Mouse (Mus musculus) adrenal gland, adult 8-10 months (tissue): ENCODE measurements around the gene Rpusd3. TPM values are rescaled to one million over a fixed set of nuclear protein-coding genes. Genes with fewer than 3 reads are reported as not detected.
A peak's percentile ranks its signal among the peaks of the same experiment; 100 is the strongest.

Source experiments
- DNase-seq: peaks from one replicate; pipeline ENCODE4 v3.0.0; 2022
- total RNA-seq, 4 experiments: library from RNA; stranded (reverse); gene quantifications; 2 replicates each; pipeline ENCODE4 v1.2.4; 2022

The Rpusd3 gene
- total RNA-seq, result 10 to 100 TPM in 3 of 4 experiments, 1 to 10 TPM in 1; 7.6 to 13.8 (median 11.6) TPM

DNA sequence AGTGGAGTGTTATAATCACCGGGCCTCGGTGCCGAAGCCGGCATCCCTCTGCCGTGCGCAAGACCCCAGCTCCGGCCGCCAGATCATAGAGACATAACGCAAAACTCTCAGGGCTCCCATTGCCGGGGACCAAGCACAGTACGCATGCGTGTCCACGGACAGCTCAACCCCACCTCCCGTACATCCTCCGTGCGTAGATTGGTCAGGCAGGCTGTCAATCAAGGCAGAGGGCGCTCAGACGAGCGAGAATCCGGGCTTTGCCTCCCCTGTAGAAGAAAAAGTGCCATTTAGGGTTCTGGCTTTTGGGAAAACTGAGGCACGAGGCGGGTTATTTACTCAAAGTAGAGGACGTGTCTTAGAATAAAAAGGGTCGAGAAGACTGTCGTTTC lies at the start of gene Rpusd3:
Gene Rpusd3 (minus strand): TSS at position 142 of the 389 bp plus-strand sequence.
- DNase-seq, result peak; percentile 95

- DNase-seq, result no peak
Observed at GRCm38 (mm10) chr6:113468512-113468911, 49.4 kb upstream of the Rpusd3 start.

GRCm38 (mm10) chr6:113465602-113466001 lies 46.5 kb upstream of the Rpusd3 start:
- DNase-seq, result no peak

DNA sequence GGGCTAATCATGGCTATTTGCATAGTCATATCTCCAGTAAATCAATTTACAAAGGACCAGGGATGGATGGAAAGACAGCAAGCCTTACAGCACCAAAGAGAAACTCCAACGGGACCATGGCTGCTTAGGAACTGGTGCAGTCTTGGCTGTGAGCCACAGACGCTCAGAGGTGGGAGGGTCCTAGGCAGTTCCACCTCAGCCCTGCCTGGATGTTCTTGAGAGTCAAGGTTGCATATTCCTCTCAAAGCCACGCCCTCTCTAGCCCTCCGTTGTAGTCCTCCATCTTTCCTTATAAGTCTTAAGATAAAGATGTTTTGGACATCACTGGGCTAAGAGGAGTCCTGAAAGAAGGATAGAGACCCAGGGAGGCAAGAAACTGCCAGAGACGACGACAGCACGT lies 44.9 kb upstream of the Rpusd3 start:
- no peak for DNase-seq

GRCm38 (mm10) chr6:113458635-113459034 lies 39.5 kb upstream of the Rpusd3 start:
- DNase-seq, result no peak

DNA sequence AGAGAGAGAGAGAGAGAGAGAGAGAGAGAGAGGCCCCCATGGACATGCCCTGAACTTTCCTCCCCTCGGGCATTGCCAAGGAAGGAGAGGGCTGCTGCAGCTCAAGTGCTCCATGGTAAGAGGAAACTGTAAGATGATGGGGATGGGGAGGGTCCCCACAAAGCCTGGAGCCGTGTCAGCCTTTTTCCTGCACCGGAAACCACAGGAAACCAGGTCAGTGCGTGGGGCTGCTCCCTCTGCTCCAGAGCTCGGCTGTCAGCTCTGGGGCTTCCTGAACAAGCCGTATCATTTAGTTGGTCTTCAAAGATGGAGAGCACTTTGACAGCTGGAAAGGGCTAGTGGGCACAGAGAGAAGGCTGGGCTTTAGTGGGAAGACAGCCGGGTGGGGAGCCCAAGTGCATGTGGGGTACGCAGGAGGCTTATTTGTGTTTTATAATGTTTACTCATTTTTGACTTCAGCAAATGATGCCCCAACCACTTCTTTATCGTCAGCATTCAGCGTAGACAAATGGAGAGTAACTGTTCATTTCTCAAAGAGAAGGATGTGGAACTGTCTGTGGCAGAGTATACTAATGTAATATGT lies 38.9 kb upstream of the Rpusd3 start, which contains the start of gene Il17re:
Gene Il17re (plus strand): TSS at position 533 of the 583 bp plus-strand sequence.
- DNase-seq, result no peak

GRCm38 (mm10) chr6:113455007-113455406 lies 35.9 kb upstream of the Rpusd3 start:
- DNase-seq, result no peak

- DNase-seq, result no peak
Observed at GRCm38 (mm10) chr6:113451839-113452238, 32.7 kb upstream of the Rpusd3 start.

DNA sequence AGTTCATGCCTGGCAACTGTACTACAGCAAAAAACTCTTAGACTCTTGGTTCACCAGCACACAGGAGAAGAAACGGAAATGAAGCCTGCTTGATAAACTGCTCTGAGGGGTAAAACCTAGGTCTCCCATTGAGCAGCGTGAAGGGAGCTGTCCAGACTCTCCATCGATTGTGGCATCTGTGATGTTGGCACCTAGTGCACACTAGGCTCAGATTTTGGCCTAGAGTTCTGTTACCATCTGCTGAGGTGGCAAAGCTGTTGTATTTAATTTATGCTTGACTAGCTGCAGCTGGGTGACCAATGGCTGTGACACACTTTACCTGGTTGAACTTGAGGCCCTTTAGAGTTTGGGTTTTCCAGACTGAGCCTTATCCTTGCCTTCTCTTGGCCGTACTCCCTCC lies 28.5 kb upstream of the Rpusd3 start:
- no peak for DNase-seq

GRCm38 (mm10) chr6:113444207-113444965 lies 25.2 kb upstream of the Rpusd3 start:
- no peak for DNase-seq

GRCm38 (mm10) chr6:113443091-113443490 lies 24.0 kb upstream of the Rpusd3 start:
- DNase-seq, result no peak

GRCm38 (mm10) chr6:113442442-113443090 lies 23.4 kb upstream of the Rpusd3 start, which contains the start of gene Jagn1:
Gene Jagn1, plus strand, starts transcription at chr6:113442569.
- peak; percentile 87 for DNase-seq

- no peak for DNase-seq
Observed at GRCm38 (mm10) chr6:113442087-113442441, 22.9 kb upstream of the Rpusd3 start.

GRCm38 (mm10) chr6:113441147-113441680 lies 22.1 kb upstream of the Rpusd3 start:
- peak; percentile 55 for DNase-seq

DNA sequence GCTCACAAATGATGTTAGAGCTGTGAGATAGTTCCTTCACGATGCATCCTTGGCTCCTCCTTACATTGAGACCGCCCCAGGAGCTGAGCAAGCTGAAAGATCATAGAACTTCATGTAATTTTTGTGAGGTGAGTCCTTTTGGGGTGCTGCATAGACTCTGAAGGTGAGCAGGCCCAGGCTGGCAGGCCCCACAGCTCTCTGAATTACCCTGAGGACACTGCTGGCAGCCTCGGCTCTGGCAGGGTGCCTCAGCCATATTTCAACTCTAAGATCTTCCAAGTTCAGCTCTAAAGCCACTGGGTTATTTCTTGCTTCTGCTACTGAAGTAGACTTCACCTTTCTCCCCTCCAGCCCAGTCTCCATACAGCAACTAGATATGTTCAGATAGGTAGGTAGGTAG lies 21.5 kb upstream of the Rpusd3 start:
- no peak for DNase-seq

DNA sequence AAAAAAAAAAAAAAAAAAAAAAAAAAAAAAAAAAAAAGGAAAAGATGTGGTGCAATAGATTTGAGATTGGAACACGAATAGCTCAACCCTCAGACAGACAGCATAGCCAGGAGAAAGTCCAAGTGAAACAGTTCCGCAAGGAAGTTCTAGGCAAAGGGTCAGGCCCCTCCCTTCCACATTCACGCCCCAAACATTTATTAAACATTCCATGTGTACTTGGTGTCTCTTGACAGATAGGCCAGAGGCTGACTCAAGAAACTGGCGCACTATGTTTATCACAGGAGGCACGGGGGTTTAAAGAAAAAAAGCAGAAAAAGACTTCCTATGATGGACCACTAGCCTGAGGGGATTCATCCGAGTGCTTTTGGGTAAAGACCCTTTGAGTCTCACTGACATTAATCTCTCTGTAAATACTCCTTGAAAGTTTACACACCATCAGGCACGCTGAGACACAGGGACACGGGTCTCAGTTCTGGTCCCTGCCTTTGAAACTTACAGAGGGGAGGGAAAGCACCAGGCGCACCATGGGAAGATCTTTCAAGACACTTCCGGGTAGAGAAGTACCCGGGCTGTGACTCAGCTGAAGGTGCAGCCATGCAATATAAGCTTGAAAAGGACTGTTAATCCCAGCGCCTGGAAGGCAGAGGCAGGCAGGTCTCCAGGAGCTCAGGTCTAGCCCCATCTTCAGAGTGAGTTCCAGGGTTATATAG lies 19.7 kb upstream of the Rpusd3 start:
- no peak for DNase-seq

GRCm38 (mm10) chr6:113437135-113437534 lies 18.0 kb upstream of the Rpusd3 start:
- DNase-seq, result no peak

GRCm38 (mm10) chr6:113435664-113436205 lies 16.6 kb upstream of the Rpusd3 start, which contains the start of gene Cidec:
Gene Cidec, minus strand, starts transcription at chr6:113435760.
- DNase-seq, result no peak

DNA sequence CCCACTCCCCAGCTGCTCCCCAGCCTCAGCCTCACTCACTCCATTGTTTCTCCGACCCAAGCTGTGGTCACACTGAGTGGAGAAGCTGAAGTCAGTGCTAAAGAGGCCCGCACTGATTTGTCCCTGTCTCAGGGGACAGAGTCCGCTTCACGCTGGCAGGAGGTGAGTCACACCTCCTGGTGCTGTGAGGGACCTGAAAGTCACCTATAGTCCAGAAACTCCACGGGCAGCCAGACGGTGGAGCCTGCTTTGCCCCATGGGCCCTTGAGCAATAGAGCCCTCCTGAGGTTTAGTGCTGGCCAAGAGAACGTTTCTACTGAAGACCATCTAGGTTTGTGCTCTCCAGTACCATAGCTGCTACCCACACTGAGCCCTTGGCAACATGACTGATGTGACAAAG lies 15.6 kb upstream of the Rpusd3 start:
- no peak for DNase-seq

- no peak for DNase-seq
Observed at GRCm38 (mm10) chr6:113433661-113434060, 14.5 kb upstream of the Rpusd3 start.

GRCm38 (mm10) chr6:113431801-113432200 lies 12.7 kb upstream of the Rpusd3 start:
- DNase-seq, result no peak

DNA sequence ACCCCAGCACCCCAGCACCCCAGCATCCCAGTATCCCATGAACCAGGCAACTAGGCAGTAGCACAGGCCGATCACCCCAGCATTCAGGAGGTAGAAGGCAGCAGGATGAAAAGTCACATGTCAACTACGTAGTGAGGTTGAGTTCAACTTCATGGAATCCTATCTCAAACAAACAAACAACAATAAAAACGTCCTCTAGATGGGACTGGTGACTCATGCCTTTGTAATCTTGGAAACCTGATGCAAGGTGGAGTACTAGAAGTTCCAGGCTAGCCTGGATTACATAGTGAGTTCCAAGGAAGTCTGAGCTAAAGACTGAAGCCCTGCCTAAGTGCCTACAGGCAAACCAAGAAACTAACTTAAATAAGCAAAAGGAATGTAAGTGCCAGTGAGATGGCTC lies 11.7 kb upstream of the Rpusd3 start:
- no peak for DNase-seq
